Mouse (Mus musculus): Measurements from ENCODE around the gene Spock2. TPM values are rescaled to one million over a fixed set of nuclear protein-coding genes. Genes with fewer than 3 reads are reported as not detected.
"Not testable (repeated sequence)": the region's sequence is repeated elsewhere in the genome, so short reads cannot be mapped to it uniquely, and the experiment has no call there.

Gene Spock2
- total and polyA plus RNA-seq, 3 experiments: 0.03 TPM; not detected in 2

DNA sequence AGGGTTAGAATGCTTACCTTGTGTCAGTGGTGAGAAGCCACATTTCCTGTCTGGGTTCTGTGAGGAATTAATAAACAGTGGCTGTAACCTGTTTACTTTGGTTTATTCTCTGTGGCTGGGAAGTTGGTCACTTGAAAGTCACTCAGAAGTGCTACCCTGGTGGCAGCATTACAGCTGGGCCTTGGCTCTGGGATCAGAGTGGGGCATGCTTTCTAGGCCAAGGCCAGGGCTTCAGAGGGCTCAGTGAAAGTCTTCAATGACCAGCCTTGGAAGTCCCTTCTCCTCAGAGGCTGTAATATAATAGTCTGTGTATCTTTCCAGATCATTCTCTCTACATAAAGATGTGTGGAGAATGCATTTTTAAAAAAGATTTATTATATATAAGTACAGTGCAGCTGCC is 50.0 kb downstream of the Spock2 start (continued):
- TF ChIP-seq NELFE (IDR thresholded peaks at IDR 0.05; ENCODE audit: low read depth, low read length) (no peak), MEF2A (IDR thresholded peaks at IDR 0.05; ENCODE audit: extremely low read depth, insufficient replicate concordance, low read depth, low read length, poor library complexity, severe bottlenecking) (no peak), MYB (IDR thresholded peaks at IDR 0.05; ENCODE audit: low read depth, low read length) (no peak)

DNA sequence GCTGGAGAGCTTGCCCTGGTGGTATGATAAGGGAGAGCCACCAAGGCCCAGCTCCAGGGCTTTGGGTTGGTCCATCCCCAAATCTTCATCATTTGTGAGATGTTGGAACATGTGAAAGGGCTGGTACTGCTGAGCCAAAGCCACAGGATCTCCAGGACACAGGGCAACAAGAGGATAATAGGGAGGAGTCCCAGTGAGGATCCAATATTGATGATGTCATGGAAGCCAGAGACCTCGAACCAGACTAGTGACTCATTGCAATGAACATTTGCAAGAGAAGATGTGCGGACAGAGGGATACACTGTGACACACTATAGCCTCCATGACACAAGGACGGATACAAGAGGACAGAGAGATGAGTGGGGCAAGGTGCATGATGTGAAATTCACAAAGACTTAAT is 52.1 kb downstream of the Spock2 start:
- TF ChIP-seq ZKSCAN1 (IDR thresholded peaks at IDR 0.05; ENCODE audit: low read depth, low read length) (no peak), POLR2A (IDR thresholded peaks at IDR 0.05; ENCODE audit: control insufficient read depth in 1 of 2, insufficient read depth in 1 of 2, low read depth in 1 of 2, low read length in 2 of 2, poor library complexity in 1 of 2) (no peak), MEF2A (IDR thresholded peaks at IDR 0.05; ENCODE audit: extremely low read depth, insufficient replicate concordance, low read depth, low read length, poor library complexity, severe bottlenecking) (no peak), KAT2A (conservative IDR thresholded peaks at IDR 0.05; ENCODE audit: low read depth, low read length) (no peak), SIN3A (IDR thresholded peaks at IDR 0.05; ENCODE audit: low read length) (no peak)
- no peak overlapping the region for H3K9ac ChIP-seq (ENCODE audit: control insufficient read depth, low read depth, low read length, poor library complexity, severe bottlenecking)
- H3K4me3 ChIP-seq (ENCODE audit: control insufficient read depth in 1 of 2, insufficient read depth in 1 of 2, low read depth in 2 of 2, low read length in 2 of 2): no peak overlapping the region
- H3K27ac ChIP-seq (ENCODE audit: control insufficient read depth, low read depth, low read length): no peak overlapping the region
- H3K36me3 ChIP-seq (ENCODE audit: control insufficient read depth in 1 of 2, insufficient read depth in 2 of 2, low read length in 2 of 2): no peaks in the 10 kb centered on the region
- H3K79me2 ChIP-seq (ENCODE audit: control insufficient read depth, insufficient read depth, low read length, poor library complexity): no peaks in the 10 kb centered on the region
- no peaks in the 10 kb centered on the region for H3K9me3 ChIP-seq (replicated peaks; ENCODE audit: insufficient read depth, low read length)
- peaks cover 0 to 3% of the 10 kb centered on the region in 2 experiments; a peak in 2 of 4 replicates for H3K27me3 ChIP-seq (ENCODE audit: control insufficient read depth in 1 of 2, insufficient read depth in 2 of 2, low read length in 2 of 2)
- no peaks in the 10 kb centered on the region for H3K4me1 ChIP-seq (ENCODE audit: control insufficient read depth in 1 of 2, insufficient read depth in 2 of 2, low read length in 2 of 2)
- no peak for DNase-seq (ENCODE audit: low read depth, low spot score)

DNA sequence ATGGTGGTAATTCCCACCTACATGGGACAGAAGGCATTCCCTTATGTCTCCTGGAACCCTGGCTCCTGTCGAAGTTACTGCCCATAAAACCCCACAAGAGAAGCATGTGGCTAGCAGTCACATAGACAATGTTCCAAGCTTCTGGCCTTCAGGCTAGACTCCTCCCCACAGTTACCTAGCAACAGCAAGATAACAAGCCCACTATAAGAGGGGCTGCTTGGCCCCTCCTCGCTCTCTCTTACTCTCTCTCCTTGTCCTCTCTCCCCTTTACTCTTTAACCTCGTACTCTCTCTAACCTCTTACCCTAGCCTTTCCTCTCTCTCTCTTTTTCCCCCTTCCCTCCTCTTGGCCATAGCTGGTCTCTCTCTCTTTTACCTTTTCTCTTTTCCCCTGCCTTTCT is 55.4 kb downstream of the Spock2 start:
- H3K4me1 ChIP-seq (ENCODE audit: control insufficient read depth in 1 of 2, insufficient read depth in 2 of 2, low read length in 2 of 2); DNase-seq (ENCODE audit: low read depth, low spot score); H3K27ac ChIP-seq (ENCODE audit: control insufficient read depth, low read depth, low read length); H3K79me2 ChIP-seq (ENCODE audit: control insufficient read depth, insufficient read depth, low read length, poor library complexity); H3K27me3 ChIP-seq (ENCODE audit: control insufficient read depth in 1 of 2, insufficient read depth in 2 of 2, low read length in 2 of 2); H3K9me3 ChIP-seq (replicated peaks; ENCODE audit: insufficient read depth, low read length); H3K9ac ChIP-seq (ENCODE audit: control insufficient read depth, low read depth, low read length, poor library complexity, severe bottlenecking); H3K36me3 ChIP-seq (ENCODE audit: control insufficient read depth in 1 of 2, insufficient read depth in 2 of 2, low read length in 2 of 2); H3K4me3 ChIP-seq (ENCODE audit: control insufficient read depth in 1 of 2, insufficient read depth in 1 of 2, low read depth in 2 of 2, low read length in 2 of 2): not testable (repeated sequence)

DNA sequence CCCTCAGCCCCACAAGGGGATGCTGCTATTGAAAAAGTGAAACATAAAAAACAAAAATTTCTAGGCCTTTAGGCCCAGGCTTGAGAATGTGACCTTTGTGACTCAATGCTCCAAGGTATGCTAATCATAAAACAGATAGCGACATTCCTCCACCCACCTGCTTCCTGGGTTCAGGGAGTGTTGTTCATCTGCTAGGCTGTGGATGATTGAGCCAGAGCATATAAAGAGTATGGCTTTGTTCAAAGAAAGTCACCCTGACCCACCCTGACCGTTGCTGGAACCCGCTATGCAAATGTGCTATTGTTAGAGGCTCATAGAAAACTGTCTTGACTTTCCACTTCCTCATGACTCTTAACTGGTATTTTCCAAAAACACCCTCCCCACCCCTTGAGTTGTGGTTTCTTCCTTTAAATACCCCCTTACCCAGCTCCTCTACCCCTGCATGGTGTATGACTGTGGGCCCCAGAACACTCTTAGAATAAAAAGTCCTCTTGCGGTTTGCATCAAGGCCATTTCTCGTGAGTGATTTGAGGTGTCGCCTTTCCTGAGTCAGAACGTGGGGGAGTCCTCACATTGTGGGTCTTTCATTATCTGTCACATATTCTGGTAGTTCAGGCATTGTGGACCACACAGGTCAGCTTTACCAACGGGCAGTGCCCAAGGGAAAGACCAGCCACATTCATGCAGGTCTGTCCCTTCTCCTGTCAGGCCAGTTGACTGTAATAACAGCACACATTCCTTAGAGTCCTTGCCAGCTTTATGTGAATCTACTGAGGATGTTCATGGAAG is 56.4 kb downstream of the Spock2 start:
- not testable (repeated sequence) for H3K4me1 ChIP-seq (ENCODE audit: control insufficient read depth in 1 of 2, insufficient read depth in 2 of 2, low read length in 2 of 2); H3K9ac ChIP-seq (ENCODE audit: control insufficient read depth, low read depth, low read length, poor library complexity, severe bottlenecking); H3K79me2 ChIP-seq (ENCODE audit: control insufficient read depth, insufficient read depth, low read length, poor library complexity); H3K4me3 ChIP-seq (ENCODE audit: control insufficient read depth in 1 of 2, insufficient read depth in 1 of 2, low read depth in 2 of 2, low read length in 2 of 2); H3K9me3 ChIP-seq (replicated peaks; ENCODE audit: insufficient read depth, low read length); H3K36me3 ChIP-seq (ENCODE audit: control insufficient read depth in 1 of 2, insufficient read depth in 2 of 2, low read length in 2 of 2); H3K27me3 ChIP-seq (ENCODE audit: control insufficient read depth in 1 of 2, insufficient read depth in 2 of 2, low read length in 2 of 2); DNase-seq (ENCODE audit: low read depth, low spot score); H3K27ac ChIP-seq (ENCODE audit: control insufficient read depth, low read depth, low read length)
